Mouse (Mus musculus) forebrain, postnatal 0 days (tissue): ENCODE results near the gene P2rx1. TPM values are rescaled to one million over a fixed set of nuclear protein-coding genes. Genes with fewer than 3 reads are reported as not detected.
A peak's percentile ranks its signal among the peaks of the same experiment; 100 is the strongest.

Experiments used
- ATAC-seq: fragments of 200-750 bp; cut with Nextera tagmentation; 2 replicates; pipeline ENCODE4 v1.8.0; 2017; ENCODE audit warnings: mild to moderate bottlenecking, moderate library complexity
- DNase-seq: peaks from one replicate; pipeline ENCODE4 v3.0.0-alpha.2; 2015
- H3K27ac ChIP-seq: fragments of 300-500 bp; sonication (generic); 2 replicates; pipeline ENCODE4 v1.5.1; 2014; ENCODE audit warnings: low read depth, mild to moderate bottlenecking, antibody characterized with exemption, low read length, moderate library complexity, mixed read lengths
- H3K27me3 ChIP-seq: fragments of 300-500 bp; sonication (generic); 2 replicates; pipeline ENCODE4 v1.6.1; 2014; ENCODE audit warnings: mild to moderate bottlenecking, low read length, mixed read lengths; ENCODE audit not compliant: insufficient read depth
- H3K36me3 ChIP-seq: fragments of 300-500 bp; sonication (generic); 2 replicates; pipeline ENCODE4 v1.6.1; 2014; ENCODE audit warnings: mild to moderate bottlenecking, moderate library complexity; ENCODE audit not compliant: insufficient read depth
- H3K4me1 ChIP-seq: fragments of 300-500 bp; sonication (generic); 2 replicates; pipeline ENCODE4 v1.6.1; 2014; ENCODE audit warnings: antibody characterized with exemption; ENCODE audit not compliant: insufficient read depth
- H3K4me2 ChIP-seq: fragments of 300-500 bp; sonication (generic); 2 replicates; pipeline ENCODE4 v1.6.1; 2014; ENCODE audit warnings: low read depth, mild to moderate bottlenecking, moderate library complexity
- H3K4me3 ChIP-seq: fragments of 300-500 bp; sonication (generic); 2 replicates; pipeline ENCODE4 v1.5.1; 2014; ENCODE audit warnings: low read depth, low read length, mixed read lengths
- H3K9ac ChIP-seq: fragments of 300-500 bp; sonication (generic); 2 replicates; pipeline ENCODE4 v1.6.1; 2014; ENCODE audit warnings: mild to moderate bottlenecking
- H3K9me3 ChIP-seq: fragments of 300-500 bp; sonication (generic); 2 replicates; pipeline ENCODE4 v1.6.1; 2016; ENCODE audit warnings: low read length
- CTCF ChIP-seq: sonication (generic); IDR thresholded peaks from 2 replicates; pipeline ENCODE4 v1.5.1; 2016; ENCODE audit warnings: antibody characterized with exemption, control low read depth, low read depth
- WGBS: fragments of 180-500 bp; shearing (Covaris S2); extraction: QIAGEN DNeasy Blood & Tissue Kit; methylation state at CpG from one replicate; pipeline ENCODE4 v1.1.7; 2014; 5-methylcytosine and 5-hydroxymethylcytosine counted together
- polyA plus RNA-seq: library from polyadenylated mRNA; unstranded; fragments of >200 nt; fragmentation: Nextera tagmentation; extraction: Ambion mirVana; gene quantifications from 2 replicates; pipeline ENCODE4 v1.2.1, GENCODE M21; 2015
- total RNA-seq: library from RNA; depleted of rRNA; stranded (reverse); fragments of >200 nt; gene quantifications from 2 replicates; pipeline ENCODE4 v1.2.3, GENCODE M21; 2014

P2rx1 gene
- total and polyA plus RNA-seq, 2 experiments from 2014 or later = 0.25 to 2.0 TPM

- 48% methylated on average over 9 of the region's 9 CpGs for WGBS
- Histone ChIP-seq H3K27ac (no peak overlapping the region), H3K4me2 (no peak overlapping the region), H3K4me3 (no peak overlapping the region), H3K4me1 (peaks cover 4% of the 10 kb centered on the region; the same call in 1 of the 2 replicates), H3K9me3 (no peaks in the 10 kb centered on the region), H3K36me3 (peaks cover 18% of the 10 kb centered on the region; the same call in 1 of the 2 replicates), H3K9ac (no peak overlapping the region), H3K27me3 (no peaks in the 10 kb centered on the region)
- ATAC-seq = no peak
- DNase-seq = no peak
- TF ChIP-seq CTCF = no peak
Observed at GRCm38 (mm10) chr11:73023099-73023498, 24.2 kb downstream of the P2rx1 start.

- Histone ChIP-seq H3K4me3 (no peak overlapping the region), H3K4me2 (no peak overlapping the region), H3K27me3 (no peaks in the 10 kb centered on the region), H3K36me3 (peaks cover 18% of the 10 kb centered on the region; the same call in 1 of the 2 replicates), H3K4me1 (peaks cover 4% of the 10 kb centered on the region; the same call in 1 of the 2 replicates), H3K9me3 (no peaks in the 10 kb centered on the region), H3K9ac (no peak overlapping the region), H3K27ac (no peak overlapping the region)
- WGBS = 30% methylated on average over 4 of the region's 4 CpGs
- ATAC-seq = no peak
- no peak for TF ChIP-seq CTCF
- DNase-seq = no peak
Observed at GRCm38 (mm10) chr11:73023827-73024226, 24.9 kb downstream of the P2rx1 start.

DNA sequence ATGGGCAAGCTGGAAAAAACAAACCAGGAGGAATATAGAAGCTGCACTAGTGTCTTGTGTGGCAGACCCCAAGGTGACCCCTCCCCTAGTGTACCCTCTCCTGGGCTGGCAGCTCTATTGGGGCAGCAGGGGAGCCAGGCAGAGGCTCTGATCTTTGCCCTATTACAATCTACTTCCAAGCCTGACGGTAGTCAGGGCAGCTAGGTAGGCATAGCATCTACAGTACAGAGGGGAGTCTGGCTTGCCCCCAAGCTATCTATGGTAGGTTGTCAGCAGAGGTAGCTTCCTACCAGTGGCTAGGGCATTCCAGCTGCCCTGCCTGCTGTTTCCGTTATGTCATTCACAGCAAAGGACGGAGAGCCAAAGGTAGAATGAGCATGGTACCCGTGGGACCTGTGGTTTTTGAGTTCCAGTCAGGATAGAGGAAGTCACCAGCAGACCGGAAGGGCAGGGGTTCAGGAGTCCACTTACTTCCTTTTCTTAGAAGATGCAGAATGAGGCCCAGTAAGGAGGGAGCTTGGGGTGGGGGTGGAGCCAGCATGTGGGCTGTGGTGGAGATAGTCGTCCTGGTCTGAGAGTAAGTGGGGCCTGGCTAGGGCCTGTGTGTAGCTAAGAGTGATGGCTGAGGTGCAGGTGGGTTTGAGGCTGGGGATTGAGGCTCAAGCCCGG is 25.5 kb downstream of the P2rx1 start:
- H3K9me3 ChIP-seq = no peaks in the 10 kb centered on the region
- H3K36me3 ChIP-seq = peaks cover 21% of the 10 kb centered on the region; the same call in 1 of the 2 replicates
- H3K4me1 ChIP-seq = peaks cover 4% of the 10 kb centered on the region; the same call in 1 of the 2 replicates
- no peak overlapping the region for H3K4me2 ChIP-seq
- ATAC-seq (no peak), DNase-seq (no peak)
- 71% methylated on average over 7 of the region's 7 CpGs for WGBS
- H3K27ac ChIP-seq = no peak overlapping the region
- H3K9ac ChIP-seq = no peak overlapping the region
- H3K27me3 ChIP-seq = no peaks in the 10 kb centered on the region
- TF ChIP-seq CTCF = no peak
- H3K4me3 ChIP-seq = no peak overlapping the region

DNA sequence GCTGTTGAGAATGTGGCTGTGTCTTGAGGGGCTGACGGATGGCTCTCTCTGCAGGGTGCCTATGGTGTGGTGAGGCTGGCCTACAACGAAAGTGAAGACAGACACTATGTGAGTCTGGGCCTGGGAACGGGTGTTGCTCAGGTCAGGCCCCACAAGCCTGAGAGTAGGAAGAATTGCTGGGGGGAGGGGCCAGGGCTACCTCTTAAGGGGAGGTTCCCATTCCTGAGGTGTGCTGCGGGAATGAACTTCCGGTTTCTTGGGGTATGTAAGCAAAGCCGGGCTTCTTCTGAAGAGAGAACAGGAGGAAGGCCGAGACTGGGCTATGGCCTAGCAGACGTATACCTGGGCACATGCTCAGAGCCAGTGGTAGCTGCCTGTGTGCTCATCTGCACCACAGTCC is 28.1 kb downstream of the P2rx1 start:
- H3K9me3 ChIP-seq = no peaks in the 10 kb centered on the region
- H3K36me3 ChIP-seq = peaks cover 22% of the 10 kb centered on the region; the same call in 1 of the 2 replicates
- 61% methylated on average over 8 of the region's 8 CpGs for WGBS
- H3K4me2 ChIP-seq = no peak overlapping the region
- ATAC-seq (no peak), DNase-seq (no peak)
- no peaks in the 10 kb centered on the region for H3K27me3 ChIP-seq
- H3K4me1 ChIP-seq = peaks cover 3% of the 10 kb centered on the region; the same call in 1 of the 2 replicates
- no peak overlapping the region for H3K27ac ChIP-seq
- TF ChIP-seq CTCF = no peak
- no peak overlapping the region for H3K9ac ChIP-seq
- no peak overlapping the region for H3K4me3 ChIP-seq

GRCm38 (mm10) chr11:73030821-73031498 is 32.1 kb downstream of the P2rx1 start:
- 21% methylated on average over 20 of the region's 20 CpGs for WGBS
- peak overlapping the region; percentile 29 for H3K9ac ChIP-seq

DNA sequence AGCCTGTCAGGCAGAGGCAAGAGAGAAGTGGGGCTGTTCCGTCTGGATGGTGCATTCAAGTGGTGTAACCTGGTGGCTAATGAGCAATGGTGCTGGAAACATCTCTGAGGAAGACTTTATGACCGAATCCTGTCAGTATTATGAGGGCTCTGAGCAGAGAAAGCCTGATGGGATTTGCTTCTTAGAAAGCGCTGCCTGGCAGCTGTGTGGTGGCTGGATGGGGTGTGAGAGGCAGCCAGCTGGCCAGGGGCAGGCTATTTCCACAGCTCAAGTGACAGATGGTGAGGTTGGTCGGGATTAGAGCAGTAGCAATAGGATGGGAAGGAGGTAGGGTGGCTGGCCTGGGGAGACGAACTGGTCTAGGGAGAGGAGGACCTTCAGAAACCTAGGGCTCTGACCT is 32.6 kb downstream of the P2rx1 start:
- TF ChIP-seq CTCF = no peak
- Histone ChIP-seq H3K4me3 (no peak overlapping the region), H3K27me3 (no peaks in the 10 kb centered on the region), H3K27ac (0 out of 2 replicates have a peak overlapping the region, but pooled peaks have one; percentile 62), H3K4me2 (peak overlapping the region; percentile 58), H3K9ac (peak overlapping the region; percentile 29; the same call in 1 of the 2 replicates), H3K4me1 (peaks cover 3% of the 10 kb centered on the region; the same call in 1 of the 2 replicates), H3K36me3 (peaks cover 20% of the 10 kb centered on the region; the same call in 1 of the 2 replicates), H3K9me3 (no peaks in the 10 kb centered on the region)
- WGBS = 71% methylated on average over 5 of the region's 5 CpGs
- DNase-seq (no peak), ATAC-seq (no peak)

More at GRCm38 (mm10) chr11:73030821-73031498, 32.1 kb downstream of the P2rx1 start:
- peak overlapping the region; percentile 58 for H3K4me2 ChIP-seq
- H3K27me3 ChIP-seq = no peaks in the 10 kb centered on the region
- peak overlapping the region; percentile 62; the same call in 1 of the 2 replicates for H3K27ac ChIP-seq
- peak overlapping the region; percentile 27 for H3K4me3 ChIP-seq
- H3K4me1 ChIP-seq = peaks cover 3% of the 10 kb centered on the region; the same call in 1 of the 2 replicates
- H3K9me3 ChIP-seq = no peaks in the 10 kb centered on the region
- peak; percentile 93 for DNase-seq
- peaks cover 26% of the 10 kb centered on the region; the same call in 1 of the 2 replicates for H3K36me3 ChIP-seq
- peak; percentile 47; the same call in 1 of the 2 replicates for TF ChIP-seq CTCF
- ATAC-seq = peak; percentile 99

DNA sequence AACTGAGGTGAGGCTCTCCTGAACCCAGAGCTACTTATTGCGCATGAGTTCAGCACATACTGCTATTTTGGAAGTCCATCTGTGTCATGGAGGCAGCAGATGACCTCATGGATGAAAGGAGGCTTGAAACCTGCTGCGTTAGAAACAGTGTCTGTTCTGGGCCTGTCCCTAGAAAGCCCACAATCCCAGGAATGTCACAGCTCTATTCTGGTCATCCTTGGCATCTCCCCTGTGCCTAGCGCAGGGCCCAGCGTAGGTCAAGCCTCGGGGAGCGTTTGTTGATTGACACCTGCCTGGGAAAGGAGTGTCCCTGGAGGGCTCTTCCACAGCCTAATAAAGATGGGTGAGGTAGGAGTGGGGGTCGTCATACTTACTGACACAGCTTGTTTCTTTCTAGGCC is 37.2 kb downstream of the P2rx1 start:
- Histone ChIP-seq H3K4me2 (no peak overlapping the region), H3K27me3 (no peaks in the 10 kb centered on the region), H3K27ac (no peak overlapping the region), H3K4me1 (peaks cover 3% of the 10 kb centered on the region; the same call in 1 of the 2 replicates), H3K9me3 (no peaks in the 10 kb centered on the region), H3K36me3 (peaks cover 39% of the 10 kb centered on the region), H3K4me3 (no peak overlapping the region), H3K9ac (no peak overlapping the region)
- no peak for ATAC-seq
- no peak for TF ChIP-seq CTCF
- DNase-seq = no peak
- WGBS = 91% methylated on average over 7 of the region's 7 CpGs
